Mouse (Mus musculus) splenic B cell, adult 2 months (primary cell): ENCODE data around the gene Alkbh4.
"Not testable (repeated sequence)": the region's sequence is repeated elsewhere in the genome, so short reads cannot be mapped to it uniquely, and the experiment has no call there.

Experiments
- DNase-seq: peaks from one replicate; pipeline ENCODE4 v3.0.0-alpha.2; 2011; ENCODE audit warnings: low read depth, low spot score
- H3K27me3 ChIP-seq: 2 replicates; pipeline ENCODE4 v1.6.1; 2012; ENCODE audit warnings: mild to moderate bottlenecking, low read length, moderate library complexity, mixed read lengths; ENCODE audit not compliant: control insufficient read depth, poor library complexity, insufficient read depth, severe bottlenecking
- H3K36me3 ChIP-seq: 2 replicates; pipeline ENCODE4 v1.6.1; 2012; ENCODE audit warnings: mild to moderate bottlenecking, low read length, moderate library complexity, mixed read lengths; ENCODE audit not compliant: control insufficient read depth, poor library complexity, insufficient read depth, severe bottlenecking

Alkbh4 gene

DNA sequence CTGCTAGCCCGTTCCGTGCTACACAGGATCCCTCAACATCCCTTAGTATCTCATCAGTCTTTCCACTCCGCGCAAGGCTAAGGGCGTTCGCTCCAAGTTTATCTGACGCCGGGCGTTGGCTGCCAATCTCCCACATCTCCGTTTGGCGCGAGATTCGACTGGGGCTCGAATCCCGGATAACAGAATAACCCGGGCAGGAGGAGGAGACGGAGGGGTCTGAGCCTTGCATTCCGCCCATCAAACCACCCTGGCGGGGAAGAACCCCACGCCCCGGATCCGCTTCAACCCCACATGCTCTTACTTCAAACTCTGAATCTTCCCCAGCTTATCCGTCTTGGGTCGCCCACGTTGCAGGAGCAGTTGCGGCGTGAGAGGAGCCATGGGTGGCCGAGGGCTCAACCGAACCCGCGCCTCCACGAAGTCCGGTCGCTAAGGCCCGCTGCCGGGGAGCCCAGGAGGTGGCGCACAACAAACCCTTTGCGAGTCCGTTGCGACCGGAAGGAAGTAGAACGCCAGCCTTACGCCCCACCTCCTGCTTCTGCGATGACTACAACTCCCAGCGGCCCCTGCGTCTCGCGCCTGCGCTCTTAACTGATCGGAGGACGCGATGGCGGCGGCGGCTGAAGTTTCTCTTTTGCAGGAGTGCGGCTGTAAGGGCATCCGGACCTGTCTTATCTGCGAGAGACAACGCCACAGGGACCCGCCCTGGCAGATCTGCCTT lies at the start of gene Alkbh4, which contains the start of gene Lrwd1:
Gene Alkbh4, plus strand, starts transcription at position 576 of the 721 bp plus-strand sequence.
Gene Lrwd1, minus strand, starts transcription at position 504 of the 721 bp plus-strand sequence.
- peak; percentile 98 for DNase-seq
- Histone ChIP-seq H3K27me3 (no peaks in the 10 kb centered on the region), H3K36me3 (peaks cover 2% of the 10 kb centered on the region)

DNA sequence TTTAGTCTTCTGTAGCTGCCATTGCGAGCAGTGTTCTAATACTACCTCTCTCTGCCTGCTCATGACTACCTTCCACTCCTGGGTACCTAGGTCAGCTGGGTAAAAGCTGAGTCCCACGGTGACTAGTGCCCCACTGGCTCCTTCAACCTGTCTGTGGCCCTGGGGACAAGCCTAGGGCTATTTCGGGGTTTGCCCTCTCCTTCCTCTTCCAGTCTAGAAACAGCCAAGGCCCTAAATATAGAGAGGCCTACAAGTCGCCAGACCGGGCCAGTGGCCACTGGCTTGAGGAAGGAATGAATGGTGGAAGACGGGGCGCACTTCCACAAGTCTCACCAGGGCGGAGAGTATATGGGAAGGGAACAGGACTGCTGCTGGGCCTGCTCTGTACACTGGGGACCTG lies 49.7 kb upstream of the Alkbh4 start:
- no peaks in the 10 kb centered on the region for H3K36me3 ChIP-seq
- H3K27me3 ChIP-seq = no peaks in the 10 kb centered on the region
- no peak for DNase-seq

DNA sequence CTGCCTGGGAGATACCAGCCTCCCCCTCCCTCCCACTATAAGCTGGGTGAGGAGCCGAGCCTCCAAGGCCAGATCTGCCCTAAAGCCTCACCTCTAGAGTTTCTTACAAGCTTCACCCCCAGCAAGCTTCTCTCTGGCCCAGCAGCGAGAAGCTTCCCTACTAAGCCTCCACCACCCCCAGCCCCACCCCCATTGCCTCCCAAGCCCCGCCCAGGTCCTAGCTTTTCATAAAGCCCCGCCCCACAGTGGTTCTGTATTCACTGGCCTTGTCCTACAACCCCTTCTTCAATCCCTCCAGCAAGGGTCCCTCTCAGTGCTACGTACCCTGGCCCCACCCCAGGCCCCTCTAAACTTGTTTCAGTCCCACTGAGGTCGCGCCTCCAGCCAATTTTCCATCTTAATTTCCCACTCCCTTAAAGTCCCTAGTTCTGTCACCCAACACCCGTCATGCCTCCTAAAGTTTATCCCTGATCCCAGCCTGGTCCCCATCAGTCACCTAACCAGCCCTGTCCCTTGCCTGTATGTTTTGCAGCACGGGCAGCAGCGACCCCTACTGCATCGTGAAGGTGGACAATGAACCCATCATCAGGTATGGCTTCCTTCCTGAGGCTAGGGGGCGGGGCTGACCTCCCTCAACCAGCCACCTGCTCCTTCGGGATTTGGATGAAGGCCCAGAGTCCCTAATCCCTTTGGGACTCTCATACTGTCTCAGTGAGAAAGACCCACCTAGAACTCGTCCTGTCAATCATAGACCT lies 46.9 kb upstream of the Alkbh4 start:
- H3K27me3 ChIP-seq = no peaks in the 10 kb centered on the region

DNA sequence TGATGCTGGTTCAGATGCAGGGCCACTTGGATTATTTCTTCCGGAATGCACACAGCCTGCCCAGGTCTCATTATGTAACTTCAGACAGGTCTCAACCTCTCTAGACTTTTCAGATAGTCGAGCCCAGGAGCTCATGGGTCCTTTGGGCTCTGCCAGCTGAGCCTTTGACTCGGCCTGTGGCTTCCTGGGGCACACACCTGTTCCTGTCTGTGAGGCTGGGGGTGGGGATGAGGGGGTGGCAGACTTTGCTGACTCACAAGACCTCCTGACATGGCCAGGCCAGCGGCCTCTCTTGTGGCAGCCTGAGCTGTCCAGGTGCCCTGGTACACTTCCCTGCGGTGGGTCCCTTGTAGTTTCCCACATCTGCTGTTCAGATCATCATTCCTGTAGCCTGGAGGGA lies 44.0 kb upstream of the Alkbh4 start:
- no peak for DNase-seq
- H3K36me3 ChIP-seq = no peaks in the 10 kb centered on the region
- no peaks in the 10 kb centered on the region for H3K27me3 ChIP-seq

More for the DNA sequence above, 46.9 kb upstream of the Alkbh4 start:
- DNase-seq = no peak
- H3K36me3 ChIP-seq = no peaks in the 10 kb centered on the region

DNA sequence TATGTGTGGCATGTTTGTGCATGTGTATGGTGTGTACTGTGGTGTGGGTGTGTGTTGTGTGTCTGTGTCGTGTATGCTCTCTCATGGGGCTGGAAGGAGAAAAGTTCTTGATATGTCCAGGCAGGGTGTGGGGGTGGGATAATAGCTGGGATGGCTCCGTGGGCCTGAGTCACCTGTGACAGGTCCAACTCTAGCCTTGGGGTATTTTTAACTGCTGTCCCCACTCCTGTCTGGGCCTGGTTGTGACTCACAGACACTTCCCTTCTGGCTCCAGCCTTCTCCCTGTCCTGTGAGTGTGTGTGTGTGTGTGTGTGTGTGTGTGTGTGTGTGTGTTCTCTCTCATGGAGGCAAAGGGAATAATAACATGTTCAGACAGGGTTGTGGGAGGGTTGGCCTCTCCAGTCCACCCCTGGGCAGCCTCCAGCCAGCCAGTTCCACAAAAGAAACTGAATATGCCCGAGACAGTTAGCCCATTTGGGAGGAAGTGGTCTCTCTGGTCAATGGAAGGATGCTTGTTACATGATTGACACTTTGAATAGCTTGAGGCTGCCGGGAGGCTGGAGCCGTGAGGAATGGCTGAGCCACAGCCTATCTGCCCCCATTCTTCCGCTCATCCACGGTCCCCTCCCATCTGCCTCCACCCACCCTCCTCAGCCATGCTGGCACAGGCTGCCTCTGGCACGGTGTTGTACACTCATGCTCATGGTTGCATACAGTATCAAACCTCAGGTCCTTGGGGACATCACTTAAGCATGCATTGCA lies 41.5 kb upstream of the Alkbh4 start:
- Histone ChIP-seq H3K36me3 (no peaks in the 10 kb centered on the region), H3K27me3 (no peaks in the 10 kb centered on the region)
- DNase-seq = no peak

DNA sequence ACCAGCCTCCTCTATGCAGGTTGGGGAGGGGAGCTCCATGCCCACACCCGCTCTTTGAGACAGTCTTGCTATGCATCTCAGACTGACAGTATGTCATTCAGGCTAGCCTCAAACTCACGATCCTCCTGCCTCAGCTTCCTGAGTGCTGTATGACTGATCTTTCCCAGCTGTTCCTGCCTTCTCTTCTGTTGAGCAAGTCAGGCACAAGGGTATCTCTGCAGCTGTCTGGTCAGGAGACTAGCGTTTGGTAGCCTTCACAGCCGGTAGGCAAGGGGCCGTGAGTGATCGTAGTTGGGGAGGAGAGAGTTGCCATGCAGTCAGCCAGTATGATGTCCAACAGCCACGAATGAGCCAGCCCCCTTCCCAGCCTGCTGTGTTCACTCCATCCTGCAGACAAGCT lies 40.9 kb upstream of the Alkbh4 start:
- no peak for DNase-seq
- Histone ChIP-seq H3K27me3 (no peaks in the 10 kb centered on the region), H3K36me3 (no peaks in the 10 kb centered on the region)

DNA sequence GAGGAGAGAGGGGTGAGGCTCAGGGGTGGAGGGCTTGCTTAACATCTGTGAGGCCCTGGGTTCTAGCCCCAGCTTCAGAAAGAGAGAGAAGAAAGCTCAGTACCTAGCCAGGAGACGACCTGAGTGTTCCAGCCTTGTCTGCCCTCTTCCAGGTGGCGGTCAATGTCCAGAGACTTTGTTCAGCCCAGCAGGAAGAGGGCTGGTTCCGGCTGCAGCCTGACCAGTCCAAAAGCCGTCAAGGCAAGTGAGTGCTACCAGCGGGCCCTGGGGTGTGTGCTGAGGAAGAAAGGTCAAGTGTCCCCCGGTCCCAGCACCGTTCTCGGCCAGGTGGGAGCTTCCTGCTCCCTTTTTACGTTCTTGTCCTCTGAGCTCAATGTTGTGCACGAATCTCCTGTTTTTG lies 37.4 kb upstream of the Alkbh4 start:
- Histone ChIP-seq H3K36me3 (no peaks in the 10 kb centered on the region), H3K27me3 (no peaks in the 10 kb centered on the region)
- DNase-seq = no peak

DNA sequence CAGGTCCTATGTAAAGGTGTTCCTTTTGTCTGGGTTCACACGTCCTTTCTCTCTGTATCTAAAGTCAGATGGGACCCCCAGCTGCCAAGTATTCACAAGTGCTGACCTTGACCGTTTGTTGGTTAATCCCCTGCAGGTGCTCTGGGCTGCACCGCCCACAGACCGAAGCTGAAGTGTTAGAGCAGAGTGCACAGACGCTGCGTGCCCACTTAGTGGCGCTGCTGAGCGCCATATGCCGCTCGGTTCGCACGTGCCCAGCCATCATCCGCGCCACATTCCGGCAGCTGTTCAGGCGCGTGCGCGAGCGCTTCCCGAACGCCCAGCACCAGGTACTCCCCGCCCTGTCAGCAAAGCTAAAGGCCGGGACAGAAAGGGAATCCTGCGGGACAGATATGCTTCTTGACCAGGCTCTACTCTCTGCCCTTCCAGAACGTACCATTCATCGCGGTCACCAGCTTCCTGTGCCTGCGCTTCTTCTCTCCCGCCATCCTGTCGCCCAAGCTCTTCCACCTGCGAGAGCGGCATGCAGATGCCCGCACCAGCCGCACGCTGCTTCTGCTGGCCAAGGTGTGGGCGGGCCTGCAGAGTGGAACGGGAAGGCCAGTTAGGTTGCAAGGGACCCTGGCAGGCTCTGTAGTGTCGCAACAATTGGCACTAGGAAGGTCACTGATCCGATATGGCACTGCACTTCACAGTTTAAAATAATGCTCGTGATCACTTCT lies 33.7 kb upstream of the Alkbh4 start:
- peak; percentile 83 for DNase-seq
- H3K36me3 ChIP-seq = no peaks in the 10 kb centered on the region
- H3K27me3 ChIP-seq = no peaks in the 10 kb centered on the region

DNA sequence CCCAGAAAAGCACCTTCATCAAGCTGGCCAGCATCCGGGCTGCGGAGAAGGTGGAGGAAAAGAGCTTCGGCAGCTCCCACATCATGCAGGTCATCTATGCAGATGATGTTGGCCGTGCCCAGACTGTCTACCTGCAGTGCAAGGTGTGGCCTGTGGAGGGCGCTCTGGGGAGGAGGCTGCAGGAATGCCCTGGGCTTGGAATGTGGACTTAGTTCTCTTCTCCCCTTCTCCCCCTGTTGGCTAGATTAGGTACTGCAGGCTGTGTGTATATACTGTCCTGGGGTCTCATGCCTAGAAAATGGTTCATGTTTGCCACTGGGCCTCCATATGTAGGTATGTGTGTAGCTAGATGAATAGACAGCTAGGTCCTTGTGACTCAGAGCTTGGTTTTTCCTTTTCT lies 31.4 kb upstream of the Alkbh4 start:
- Histone ChIP-seq H3K36me3 (no peaks in the 10 kb centered on the region), H3K27me3 (no peaks in the 10 kb centered on the region)
- DNase-seq = peak; percentile 56

DNA sequence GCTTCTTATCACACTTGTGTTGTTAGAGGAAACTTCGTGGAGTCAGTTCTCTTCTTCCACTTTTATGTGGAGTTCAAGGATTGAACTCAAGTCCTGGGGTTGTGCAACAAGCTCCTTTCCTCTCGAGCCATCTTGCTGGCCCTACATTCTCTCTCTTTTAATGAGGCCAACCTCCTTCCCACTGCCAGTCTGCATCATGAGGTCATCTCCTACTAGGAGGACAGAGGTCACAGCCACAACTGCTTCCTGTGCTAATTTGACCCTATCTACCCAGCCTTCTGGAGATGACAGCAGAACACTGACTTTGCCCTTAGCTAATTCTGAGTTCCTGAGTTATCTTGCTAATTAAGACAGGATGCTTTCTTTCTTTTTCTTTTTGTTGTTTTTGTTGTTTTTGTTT lies 27.5 kb upstream of the Alkbh4 start:
- no peaks in the 10 kb centered on the region for H3K36me3 ChIP-seq
- no peak for DNase-seq
- H3K27me3 ChIP-seq = no peaks in the 10 kb centered on the region

DNA sequence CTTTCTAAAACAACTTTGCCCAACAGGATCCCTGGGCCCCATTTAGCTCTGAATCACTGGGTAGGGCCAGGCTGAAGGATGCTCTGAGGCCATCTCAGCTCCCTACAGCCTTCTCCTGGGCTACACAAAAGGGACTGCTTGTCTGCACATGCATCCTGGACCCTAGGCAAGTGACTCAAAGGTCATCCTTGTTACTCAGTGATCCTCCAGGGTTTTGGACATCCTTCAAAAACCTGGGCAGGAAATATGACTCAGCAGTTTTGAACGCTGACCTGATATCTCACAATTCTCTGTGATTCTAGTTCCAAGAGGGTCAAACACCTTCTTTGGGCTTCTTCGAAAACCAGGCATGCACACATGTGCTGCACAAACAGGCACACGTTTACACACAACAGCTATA lies 26.9 kb upstream of the Alkbh4 start:
- no peaks in the 10 kb centered on the region for H3K27me3 ChIP-seq
- DNase-seq = no peak
- no peaks in the 10 kb centered on the region for H3K36me3 ChIP-seq

DNA sequence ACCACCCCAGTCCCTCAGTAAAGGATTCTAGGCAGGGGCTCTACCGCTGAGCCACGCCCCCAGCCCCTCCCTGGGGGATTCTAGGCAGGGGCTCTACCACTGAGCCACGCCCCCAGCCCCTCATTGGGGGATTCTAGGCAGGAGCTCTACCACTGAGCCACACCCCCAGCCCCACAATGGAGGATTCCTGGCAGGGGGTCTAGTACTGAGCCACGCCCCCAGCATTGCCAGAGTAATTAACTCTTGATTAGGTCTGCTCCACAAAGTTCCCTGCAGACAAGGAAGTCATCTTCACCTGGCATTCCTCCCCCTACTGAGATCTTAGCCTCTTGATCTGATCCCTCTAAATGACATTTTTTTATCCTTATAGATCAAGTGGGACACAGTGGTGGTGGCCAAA lies 22.4 kb upstream of the Alkbh4 start:
- not testable (repeated sequence) for DNase-seq, H3K36me3 ChIP-seq, H3K27me3 ChIP-seq

DNA sequence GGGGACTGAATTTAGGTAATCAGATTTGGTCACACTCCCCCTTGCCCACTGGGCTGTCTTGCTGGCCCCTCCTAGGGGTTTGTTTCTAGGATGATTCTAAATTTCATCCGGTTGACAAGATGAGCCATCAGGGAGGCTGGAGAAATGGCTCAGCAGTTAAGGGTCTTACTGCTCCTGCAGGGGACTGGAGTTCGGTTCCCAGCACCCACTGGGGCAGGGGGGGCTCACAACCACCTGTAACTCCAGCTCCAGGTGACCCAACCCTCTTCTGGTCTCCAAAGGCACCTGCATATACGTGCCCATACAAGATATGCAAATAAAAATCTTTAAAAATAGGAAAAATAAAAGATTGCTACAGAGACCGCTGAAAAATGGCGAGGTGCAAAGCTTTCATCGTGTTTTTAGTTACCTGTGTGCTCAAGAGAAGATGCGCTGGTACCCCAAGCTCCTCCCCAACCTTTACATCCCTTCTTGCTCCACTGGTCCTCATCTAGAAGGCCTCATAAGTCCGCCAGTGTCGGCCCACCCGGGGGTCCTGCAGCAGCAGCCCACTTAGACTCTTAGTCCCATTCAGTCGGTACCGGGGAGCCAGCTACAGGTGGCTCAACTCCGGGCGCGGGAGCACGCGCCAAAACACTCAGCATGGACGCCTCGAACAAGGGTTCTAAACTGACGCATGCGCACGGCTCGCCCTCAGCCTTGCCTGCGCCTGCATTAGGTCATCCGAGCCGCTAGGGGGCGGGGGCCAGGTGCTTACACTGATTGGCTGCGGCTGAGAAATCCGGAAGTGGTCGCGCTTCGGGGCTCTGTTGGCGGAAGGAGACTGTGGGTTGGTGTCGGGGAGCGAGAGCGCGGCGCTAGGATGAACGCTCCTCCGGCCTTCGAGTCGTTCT lies 19.8 kb upstream of the Alkbh4 start, which contains the start of gene Polr2j:
Gene Polr2j, plus strand, starts transcription at position 741 of the 893 bp plus-strand sequence.
- no peaks in the 10 kb centered on the region for H3K27me3 ChIP-seq
- DNase-seq = peak; percentile 98
- H3K36me3 ChIP-seq = peaks cover 2% of the 10 kb centered on the region; the same call in 1 of the 2 replicates

DNA sequence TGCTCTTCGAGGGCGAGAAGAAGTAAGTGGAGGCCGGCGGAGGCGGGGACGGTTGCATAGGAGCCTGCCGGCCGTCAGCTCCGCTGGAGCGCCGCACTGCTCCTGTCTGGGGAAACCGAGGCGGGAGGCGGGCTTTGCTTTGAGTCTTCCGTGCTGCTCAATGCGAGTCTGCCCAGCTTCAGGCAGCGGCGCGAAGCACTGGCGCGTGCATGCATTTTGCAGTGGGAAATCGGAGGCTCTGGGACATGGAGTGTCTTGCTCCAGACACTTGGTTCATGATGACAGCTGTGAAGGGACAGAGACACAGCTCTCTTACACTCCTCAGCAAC lies 19.2 kb upstream of the Alkbh4 start:
- H3K27me3 ChIP-seq = no peaks in the 10 kb centered on the region
- H3K36me3 ChIP-seq = peaks cover 2% of the 10 kb centered on the region; the same call in 1 of the 2 replicates
- DNase-seq = no peak
